Mouse (Mus musculus) CH12.LX (cell line): ENCODE results near the gene Fam189a2. TPM values are rescaled to one million over a fixed set of nuclear protein-coding genes. Genes with fewer than 3 reads are reported as not detected.

ENCODE experiments used
- DNase-seq: peaks from one replicate; pipeline ENCODE4 v3.0.0-alpha.2; 2013; ENCODE audit errors: extremely low read depth
- H3K27ac ChIP-seq: 2 replicates; pipeline ENCODE4 v1.5.1; 2012; ENCODE audit warnings: low read depth, mild to moderate bottlenecking, control low read depth, moderate library complexity; ENCODE audit not compliant: insufficient read depth
- H3K27me3 ChIP-seq: replicated peaks from 2 replicates; pipeline ENCODE3; 2012; ENCODE audit warnings: inconsistent platforms
- H3K36me3 ChIP-seq, 2 experiments: replicated peaks in 1 of 2; 2 replicates each; pipeline versions ENCODE3 to v1.6.1; 2012; ENCODE audit warnings: inconsistent platforms in 1 of 2, low read length in 1 of 2, mild to moderate bottlenecking in 1 of 2, mixed read lengths in 1 of 2, moderate library complexity in 1 of 2; ENCODE audit not compliant: control insufficient read depth in 1 of 2, insufficient read depth in 1 of 2
- H3K4me1 ChIP-seq, 2 experiments: 2 replicates each; pipeline ENCODE4 v1.6.1; 2012; ENCODE audit warnings: inconsistent platforms in 1 of 2, moderate library complexity in 1 of 2; ENCODE audit not compliant: insufficient read depth in 2 of 2, control insufficient read depth in 1 of 2
- H3K4me2 ChIP-seq: 2 replicates; pipeline ENCODE4 v1.6.1; 2012; ENCODE audit warnings: low read depth, mild to moderate bottlenecking, control low read depth; ENCODE audit not compliant: poor library complexity, insufficient read depth, severe bottlenecking
- H3K4me3 ChIP-seq, 3 experiments: fragments of 150-350 bp in 1 of 3; sonication (generic) in 1 of 3; replicated peaks in 1 of 3; 2 replicates each; pipeline versions ENCODE3 to v1.5.1; 2011 to 2012; ENCODE audit warnings: low read depth in 2 of 3, low read length in 2 of 3, mild to moderate bottlenecking in 2 of 3, moderate library complexity in 2 of 3, control low read depth in 1 of 3, improper control_type of control experiment in 1 of 3, inconsistent platforms in 1 of 3, mixed read lengths in 1 of 3; ENCODE audit not compliant: poor library complexity in 1 of 3
- H3K79me2 ChIP-seq: replicated peaks from 2 replicates; pipeline ENCODE4 v1.6.1; 2012; ENCODE audit warnings: mild to moderate bottlenecking, moderate library complexity; ENCODE audit not compliant: control insufficient read depth, poor library complexity, insufficient read depth, severe bottlenecking; ENCODE audit errors: extremely low read depth
- H3K9ac ChIP-seq: 2 replicates; pipeline ENCODE4 v1.6.1; 2012; ENCODE audit warnings: low read depth, mild to moderate bottlenecking, control low read depth, moderate library complexity; ENCODE audit not compliant: insufficient read depth
- H3K9me3 ChIP-seq: replicated peaks from 2 replicates; pipeline ENCODE3; 2012; ENCODE audit warnings: low read length, inconsistent platforms, mixed read lengths
- BHLHE40 ChIP-seq: IDR thresholded peaks from 2 replicates; pipeline ENCODE4 v1.6.1; 2011; ENCODE audit warnings: mild to moderate bottlenecking, low read depth, low read length, improper control_type of control experiment
- CHD1 ChIP-seq: IDR thresholded peaks from 2 replicates; pipeline ENCODE4 v1.6.1; 2012; ENCODE audit warnings: low read depth, low read length, improper control_type of control experiment, inconsistent platforms
- E2F4 ChIP-seq: IDR thresholded peaks from 2 replicates; pipeline ENCODE4 v1.6.1; 2011; ENCODE audit warnings: low read depth, low read length, improper control_type of control experiment; ENCODE audit not compliant: insufficient replicate concordance
- ELF1 ChIP-seq: IDR thresholded peaks from 2 replicates; pipeline ENCODE4 v1.6.1; 2014; ENCODE audit warnings: low read depth, mild to moderate bottlenecking, inconsistent platforms, low read length, improper control_type of control experiment
- HCFC1 ChIP-seq: IDR thresholded peaks from 2 replicates; pipeline ENCODE4 v1.6.1; 2012; ENCODE audit warnings: low read depth, mild to moderate bottlenecking, inconsistent platforms, low read length, improper control_type of control experiment
- IRF4 ChIP-seq: IDR thresholded peaks from 2 replicates; pipeline ENCODE4 v1.6.1; 2014; ENCODE audit warnings: low read depth, mild to moderate bottlenecking, inconsistent platforms, low read length, improper control_type of control experiment
- JUN ChIP-seq: IDR thresholded peaks from 2 replicates; pipeline ENCODE4 v1.6.1; 2011; ENCODE audit warnings: low read depth, mild to moderate bottlenecking, low read length, improper control_type of control experiment, moderate library complexity; ENCODE audit not compliant: insufficient read depth
- KAT2A ChIP-seq: IDR thresholded peaks from 2 replicates; pipeline ENCODE4 v1.6.1; 2012; ENCODE audit warnings: low read length, improper control_type of control experiment, inconsistent platforms; ENCODE audit not compliant: insufficient replicate concordance
- MAFK ChIP-seq: IDR thresholded peaks from 2 replicates; pipeline ENCODE4 v1.6.1; 2011; ENCODE audit warnings: low read length, improper control_type of control experiment; ENCODE audit not compliant: insufficient replicate concordance
- MEF2A ChIP-seq: IDR thresholded peaks from 2 replicates; pipeline ENCODE4 v1.6.1; 2014; ENCODE audit warnings: low read depth, mild to moderate bottlenecking, inconsistent platforms, low read length, improper control_type of control experiment, borderline replicate concordance
- MXI1 ChIP-seq: IDR thresholded peaks from 2 replicates; pipeline ENCODE4 v1.6.1; 2011; ENCODE audit warnings: mild to moderate bottlenecking, low read depth, low read length, improper control_type of control experiment
- MYC ChIP-seq: IDR thresholded peaks from 2 replicates; pipeline ENCODE4 v1.6.1; 2011; ENCODE audit warnings: low read depth, mild to moderate bottlenecking, improper control_type of control experiment, low read length
- POLR2A ChIP-seq: IDR thresholded peaks from 2 replicates; pipeline ENCODE4 v1.6.1; 2011; ENCODE audit warnings: low read depth, mild to moderate bottlenecking, improper control_type of control experiment, low read length
- RAD21 ChIP-seq: IDR thresholded peaks from 2 replicates; pipeline ENCODE4 v1.6.1; 2011; ENCODE audit warnings: low read depth, mild to moderate bottlenecking, low read length, improper control_type of control experiment, moderate library complexity
- RCOR1 ChIP-seq: conservative IDR thresholded peaks from 2 replicates; pipeline ENCODE4 v1.6.1; 2012; ENCODE audit warnings: low read depth, mild to moderate bottlenecking, inconsistent platforms, low read length, improper control_type of control experiment
- SMC3 ChIP-seq: IDR thresholded peaks from 2 replicates; pipeline ENCODE4 v1.6.1; 2011; ENCODE audit warnings: low read depth, low read length, improper control_type of control experiment
- TCF12 ChIP-seq: IDR thresholded peaks from 2 replicates; pipeline ENCODE4 v1.6.1; 2014; ENCODE audit warnings: low read depth, mild to moderate bottlenecking, inconsistent platforms, low read length, improper control_type of control experiment
- USF1 ChIP-seq: IDR thresholded peaks from 2 replicates; pipeline ENCODE4 v1.6.1; 2014; ENCODE audit warnings: low read depth, mild to moderate bottlenecking, inconsistent platforms, low read length, improper control_type of control experiment
- USF2 ChIP-seq: conservative IDR thresholded peaks from 2 replicates; pipeline ENCODE4 v1.6.1; 2011; ENCODE audit warnings: low read depth, low read length, improper control_type of control experiment
- ZC3H11A ChIP-seq: IDR thresholded peaks from 2 replicates; pipeline ENCODE4 v1.6.1; 2012; ENCODE audit warnings: low read depth, mild to moderate bottlenecking, inconsistent platforms, low read length, improper control_type of control experiment
- ZKSCAN1 ChIP-seq: IDR thresholded peaks from 2 replicates; pipeline ENCODE4 v1.6.1; 2012; ENCODE audit warnings: low read depth, inconsistent platforms, low read length, improper control_type of control experiment, borderline replicate concordance
- ZMIZ1 ChIP-seq: IDR thresholded peaks from 2 replicates; pipeline ENCODE4 v1.6.1; 2012; ENCODE audit warnings: low read depth, mild to moderate bottlenecking, inconsistent platforms, low read length, improper control_type of control experiment
- ZNF384 ChIP-seq: IDR thresholded peaks from 2 replicates; pipeline ENCODE4 v1.6.1; 2012; ENCODE audit warnings: low read depth, low read length, improper control_type of control experiment, inconsistent platforms
- dilution Hi-C: fragments of 300-500 bp; cut with MboI; formaldehyde crosslinking; loops from 2 replicates; pipeline ENCODE4 v1.14.3; 2020; ENCODE audit warnings: low sequenced_read_pairs; ENCODE audit not compliant: extremely low pct_unique_long_range_greater_than_20kb, extremely low pct_ligation_motif_present
- in situ Hi-C: fragments of 300-500 bp; cut with MboI; formaldehyde crosslinking; loops from 3 replicates; pipeline ENCODE4 v1.14.3; 2019; ENCODE audit warnings: low sequenced_read_pairs, low pct_ligation_motif_present, low pct_unique_long_range_greater_than_20kb, mixed read lengths
- polyA plus RNA-seq: library from polyadenylated mRNA; unstranded; fragments of >175 nt; gene quantifications from 2 replicates; pipeline ENCODE4 v1.2.1, GENCODE M21; 2012; ENCODE audit warnings: low read depth; ENCODE audit not compliant: insufficient read length
- total RNA-seq, 2 experiments: library from RNA; depleted of rRNA; stranded (reverse); fragments of 300-350 nt in 1 of 2; fragments of >200 nt in 1 of 2; gene quantifications; 2 replicates each; pipeline ENCODE4 v1.2.3; 2012 to 2014

Gene Fam189a2
- total RNA-seq (2012; rRNA removed) (not detected in 2 replicates), total RNA-seq (2014; rRNA removed) (not detected in 2 replicates), polyA plus RNA-seq (not detected in 2 replicates)

DNA sequence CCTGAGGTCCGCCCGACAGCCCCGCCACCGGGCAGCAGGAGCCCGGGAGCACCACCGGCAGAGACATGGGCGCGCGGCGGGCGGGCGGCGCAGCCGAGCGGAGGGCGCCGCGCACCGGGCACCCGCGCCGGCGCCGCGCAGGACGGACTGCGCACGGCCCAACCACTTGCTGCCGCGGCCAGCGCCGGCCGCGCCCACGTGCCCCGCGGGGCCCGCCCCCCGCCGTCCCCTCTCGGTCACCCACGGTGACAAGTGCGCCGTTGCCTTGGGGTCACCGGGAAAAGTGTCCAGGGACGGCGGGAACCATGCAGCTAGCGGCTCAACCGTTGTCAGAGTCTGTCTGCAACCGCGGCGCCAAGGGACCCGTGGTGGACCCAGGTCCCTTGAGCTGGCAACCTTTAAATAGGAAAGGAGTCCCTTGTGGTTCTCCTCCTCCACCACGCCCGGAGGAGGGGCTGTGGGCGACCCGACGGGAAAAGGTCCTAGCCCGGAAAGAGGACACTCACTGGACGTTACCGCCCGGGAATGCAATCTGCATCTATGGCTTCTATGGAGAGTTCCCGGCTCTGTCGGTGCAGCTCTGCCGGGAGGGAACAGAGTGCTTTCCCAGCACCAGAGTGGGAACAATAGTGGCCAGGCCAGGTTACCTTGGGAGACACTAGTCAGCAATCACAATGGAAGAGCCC is at the start of gene Fam189a2:
Fam189a2 (minus strand) TSS at position 149 of the 686 bp plus-strand sequence.
- H3K79me2 ChIP-seq: no peaks in the 10 kb centered on the region
- dilution Hi-C loops: no loop called here

DNA sequence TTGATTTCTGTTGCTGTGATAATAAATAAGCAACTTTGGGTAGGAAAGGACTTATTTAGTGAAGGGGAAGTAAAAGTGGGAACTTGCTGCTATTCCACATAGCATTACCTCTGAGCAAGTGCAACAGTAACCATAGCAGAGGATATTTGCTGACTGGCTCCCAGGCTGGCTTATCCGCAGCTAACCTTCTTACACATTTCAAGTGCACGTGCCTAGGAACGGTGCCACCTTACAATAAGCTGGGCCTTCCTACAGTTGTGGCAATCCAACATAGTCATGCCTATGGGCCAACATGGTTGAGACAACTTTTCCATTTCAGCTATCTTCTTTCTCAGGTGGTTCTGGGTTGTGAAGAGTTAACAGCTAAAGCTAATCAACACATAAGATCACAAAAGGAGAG is 46.8 kb upstream of the Fam189a2 start:
- Histone ChIP-seq H3K36me3 (no peaks in the 10 kb centered on the region), H3K9ac (no peak overlapping the region), H3K4me3 (no peak overlapping the region), H3K9me3 (no peaks in the 10 kb centered on the region), H3K4me1 (peaks cover 6 to 17% of the 10 kb centered on the region in 2 experiments; a peak in 3 of 4 replicates), H3K27ac (no peak overlapping the region), H3K79me2 (no peaks in the 10 kb centered on the region), H3K4me2 (no peak overlapping the region), H3K27me3 (no peaks in the 10 kb centered on the region)
- in situ Hi-C loops: no loop called here
- DNase-seq: no peak
- dilution Hi-C loops: no loop called here
- TF ChIP-seq ZKSCAN1 (no peak), CHD1 (no peak), MAFK (no peak), BHLHE40 (no peak), TCF12 (no peak), IRF4 (no peak), JUN (no peak), POLR2A (no peak), RCOR1 (no peak), E2F4 (no peak), ELF1 (no peak), MYC (no peak), MEF2A (no peak), KAT2A (no peak), USF1 (no peak), MXI1 (no peak), ZMIZ1 (no peak), ZC3H11A (no peak)

More for the DNA sequence above, at the start of gene Fam189a2:
- DNase-seq: no peak
- H3K4me3 ChIP-seq: no peak within 1 kb of the TSS
- H3K4me1 ChIP-seq: peaks cover 0 to 5% of the 10 kb centered on the region in 2 experiments; a peak in 2 of 4 replicates
- no peaks in the 10 kb centered on the region for H3K27me3 ChIP-seq
- H3K9ac ChIP-seq: no peak within 1 kb of the TSS
- TF ChIP-seq USF2 (no peak), SMC3 (no peak), HCFC1 (no peak), JUN (no peak), ZC3H11A (no peak), POLR2A (no peak), MYC (no peak), RAD21 (no peak), ZNF384 (no peak), ELF1 (no peak)
- H3K27ac ChIP-seq: no peak within 1 kb of the TSS
- in situ Hi-C loops: no loop called here
- no peaks in the 10 kb centered on the region for H3K36me3 ChIP-seq
- peaks cover 1% of the 10 kb centered on the region for H3K9me3 ChIP-seq
- H3K4me2 ChIP-seq: no peak within 1 kb of the TSS
